Mouse (Mus musculus) Patski (cell line): ENCODE measurements at regions not wholly inside any gene's neighbourhood (a gene's known extent, or its start where the extent isn't known, plus 50 kb on each side); places are given as distances from the start of the nearest gene placed in this dataset.

Source experiments
- ATAC-seq: fragments of 100-300 bp; one replicate; pipeline ENCODE4 v1.8.0; 2021
- CTCF ChIA-PET: fragments of 350-600 bp; sonication (Branson Sonifier 250); formaldehyde crosslinking; loops from one replicate; lab custom pipeline; 2022; ENCODE audit warnings: inconsistent platforms; lab: Charles Lee
- POLR2A ChIA-PET: fragments of 350-600 bp; sonication (Branson Sonifier 250); formaldehyde crosslinking; loops from one replicate; lab custom pipeline; 2022; ENCODE audit warnings: antibody characterized with exemption, inconsistent platforms; lab: Charles Lee
- DNase-seq: peaks from one replicate; pipeline ENCODE4 v3.0.0-alpha.2; 2011; ENCODE audit warnings: low read depth, low spot score
- H3K27me3 ChIP-seq: fragments of 371-371 bp; one replicate; pipeline ENCODE4 v1.5.1; 2021
- CTCF ChIP-seq: fragments of 100-300 bp; IDR thresholded peaks from one replicate; pipeline ENCODE4 v1.5.1; 2021
- in situ Hi-C: fragments of 300-500 bp; cut with MboI; formaldehyde crosslinking; loops from 3 replicates; pipeline ENCODE4 v1.11.1; 2018; ENCODE audit warnings: low pct_unique_long_range_greater_than_20kb, mixed read lengths

DNA sequence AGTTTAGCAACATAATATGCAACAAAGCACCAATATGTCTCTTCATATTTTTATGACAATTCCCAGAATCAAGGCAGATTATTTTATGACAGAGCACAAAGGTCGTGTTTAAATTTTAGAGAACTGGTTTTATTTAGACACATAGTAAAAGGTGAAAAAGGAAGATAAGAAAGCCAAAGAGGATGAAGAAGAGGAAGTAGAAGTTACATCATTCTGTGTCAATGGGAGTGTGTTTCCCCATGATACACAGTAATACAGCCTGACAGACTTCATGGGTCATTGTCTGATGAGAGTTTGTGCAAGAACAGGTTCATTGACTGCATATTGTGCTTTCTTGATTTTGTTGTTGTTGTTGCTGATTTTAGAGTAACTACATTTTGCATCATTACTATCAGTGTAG lies 1053.7 kb upstream of the Adgrl3 start:
- in situ Hi-C loops = no loop called here
- CTCF ChIA-PET = no interaction called here
- no peak for ATAC-seq
- no peak for TF ChIP-seq CTCF
- H3K27me3 ChIP-seq = no peaks in the 10 kb centered on the region
- DNase-seq = no peak
- POLR2A ChIA-PET = no interaction called here

- in situ Hi-C loops = no loop called here
- POLR2A ChIA-PET = no interaction called here
- no peak for ATAC-seq
- no peak for TF ChIP-seq CTCF
- CTCF ChIA-PET = no interaction called here
- DNase-seq = no peak
- no peaks in the 10 kb centered on the region for H3K27me3 ChIP-seq
Observed at GRCm38 (mm10) chr5:80005470-80005869, 1014.5 kb upstream of the Adgrl3 start.

- DNase-seq (no peak), ATAC-seq (no peak)
- POLR2A ChIA-PET = no interaction called here
- H3K27me3 ChIP-seq = peaks cover 4% of the 10 kb centered on the region
- in situ Hi-C loops = no loop called here
- TF ChIP-seq CTCF = no peak
- CTCF ChIA-PET = interaction anchor here (0.8 kb wide), 1 partner anchor 12 kb away, joined by 3 read pairs; no protein-coding TSS in a partner anchor
Observed at GRCm38 (mm10) chr5:80038876-80039275, 981.1 kb upstream of the Adgrl3 start.

DNA sequence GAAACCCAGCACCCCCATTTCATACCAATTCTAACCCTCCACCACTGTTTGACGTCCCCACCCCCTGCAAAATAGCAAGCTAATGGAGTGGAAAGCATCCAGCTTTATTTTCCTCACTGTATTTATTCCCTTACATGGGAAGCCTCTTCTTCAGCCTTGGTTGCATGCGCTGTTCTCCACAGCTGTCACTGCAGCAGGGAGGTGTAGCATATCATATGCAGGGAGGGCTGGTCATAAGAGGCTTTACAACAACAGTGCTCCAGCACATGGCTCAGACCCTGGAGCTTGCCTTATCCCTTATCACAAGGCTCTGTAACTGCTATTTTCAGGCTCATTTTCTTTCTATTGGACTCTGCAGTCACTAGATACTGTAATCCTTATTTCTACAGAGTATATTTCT lies 980.5 kb upstream of the Adgrl3 start:
- H3K27me3 ChIP-seq = peaks cover 4% of the 10 kb centered on the region
- DNase-seq (no peak), ATAC-seq (no peak)
- in situ Hi-C loops = no loop called here
- TF ChIP-seq CTCF = no peak
- POLR2A ChIA-PET = no interaction called here
- CTCF ChIA-PET = interaction anchor here (0.8 kb wide), 1 partner anchor 12 kb away, joined by 3 read pairs; no protein-coding TSS in a partner anchor
